Mouse (Mus musculus) ES-Bruce4 (cell line): ENCODE data around the gene Scn11a.

ENCODE experiments used
- CTCF ChIP-seq: IDR thresholded peaks from one replicate; pipeline ENCODE4 v1.8.1; 2011; ENCODE audit warnings: low read depth, low read length
- EP300 ChIP-seq: IDR thresholded peaks from 2 replicates; pipeline ENCODE4 v1.6.1; 2011; ENCODE audit warnings: low read depth, low read length; ENCODE audit not compliant: insufficient read depth
- POLR2A ChIP-seq: IDR thresholded peaks from one replicate; pipeline ENCODE4 v1.8.1; 2011; ENCODE audit warnings: low read length; ENCODE audit not compliant: insufficient read depth

DNA sequence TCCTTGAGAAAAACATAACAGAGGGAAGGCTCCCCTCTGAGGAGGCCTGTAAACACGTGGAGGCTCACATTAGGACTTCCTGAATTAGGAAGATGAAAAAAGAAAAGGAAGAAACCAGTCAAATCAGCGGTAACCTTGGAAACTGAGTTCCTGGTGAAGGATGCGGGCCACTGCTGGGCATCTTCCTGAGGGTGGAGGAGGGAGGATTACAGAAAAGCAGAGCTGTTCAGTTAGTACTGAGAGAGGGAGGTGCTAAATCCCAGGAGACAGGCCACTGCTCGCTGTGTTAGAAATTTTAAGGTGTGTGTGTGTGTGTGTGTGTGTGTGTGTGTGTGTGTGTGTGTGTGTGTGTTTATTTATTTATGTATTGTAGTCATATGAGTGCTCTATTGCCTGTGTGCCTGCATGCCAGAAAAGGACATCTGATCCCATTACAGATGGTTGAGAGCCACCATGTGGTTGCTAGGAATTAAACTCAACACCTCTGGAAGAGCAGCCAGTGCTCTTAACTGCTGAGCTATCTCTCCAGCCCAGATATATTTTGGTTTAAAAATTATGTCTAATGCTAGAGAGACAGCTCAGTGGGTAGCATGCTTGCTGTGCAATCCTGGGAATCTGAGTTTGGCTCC lies 17.4 kb upstream of the Scn11a start:
- TF ChIP-seq POLR2A, result no peak
- no peak for TF ChIP-seq CTCF
- no peak for TF ChIP-seq EP300
